Mouse (Mus musculus) limb, embryonic 15.5 days (tissue): ENCODE data around the gene Radil. TPM values are rescaled to one million over a fixed set of nuclear protein-coding genes. Genes with fewer than 3 reads are reported as not detected.

Source experiments
- ATAC-seq: fragments of 200-750 bp; cut with Nextera tagmentation; 2 replicates; pipeline ENCODE4 v1.8.0; 2017; ENCODE audit warnings: low read depth, moderate TSS enrichment; ENCODE audit not compliant: insufficient number of reproducible peaks, low FRiP score, low TSS enrichment
- H3K27ac ChIP-seq: fragments of 300-500 bp; sonication (generic); 2 replicates; pipeline ENCODE4 v1.5.1; 2015; ENCODE audit warnings: moderate library complexity, mild to moderate bottlenecking, inconsistent platforms
- H3K27me3 ChIP-seq: fragments of 300-500 bp; sonication (generic); 2 replicates; pipeline ENCODE4 v1.6.1; 2015; ENCODE audit warnings: inconsistent platforms
- H3K36me3 ChIP-seq: fragments of 300-500 bp; sonication (generic); 2 replicates; pipeline ENCODE4 v1.6.1; 2015; ENCODE audit warnings: inconsistent platforms
- H3K4me1 ChIP-seq: fragments of 300-500 bp; sonication (generic); 2 replicates; pipeline ENCODE4 v1.6.1; 2015; ENCODE audit warnings: inconsistent platforms
- H3K4me2 ChIP-seq: fragments of 300-500 bp; sonication (generic); 2 replicates; pipeline ENCODE4 v1.6.1; 2015; ENCODE audit warnings: mild to moderate bottlenecking, inconsistent platforms
- H3K4me3 ChIP-seq: fragments of 300-500 bp; sonication (generic); 2 replicates; pipeline ENCODE4 v1.5.1; 2015; ENCODE audit warnings: mild to moderate bottlenecking, inconsistent platforms
- H3K9ac ChIP-seq: fragments of 300-500 bp; sonication (generic); 2 replicates; pipeline ENCODE4 v1.6.1; 2015; ENCODE audit warnings: inconsistent platforms
- H3K9me3 ChIP-seq: fragments of 300-500 bp; sonication (generic); 2 replicates; pipeline ENCODE4 v1.6.1; 2016; ENCODE audit warnings: inconsistent platforms
- WGBS: fragments of 180-500 bp; shearing (Covaris S2); methylation state at CpG from one replicate; pipeline ENCODE4 v1.1.7; 2015; 5-methylcytosine and 5-hydroxymethylcytosine counted together
- polyA plus RNA-seq: library from polyadenylated mRNA; unstranded; fragments of >200 nt; fragmentation: Nextera tagmentation; extraction: Ambion mirVana; gene quantifications from 2 replicates; pipeline ENCODE4 v1.2.1, GENCODE M21; 2015

The Radil gene
- 7.6 and 8.3 TPM in 2 replicates for polyA plus RNA-seq

- Histone ChIP-seq H3K4me3 (peak within 1 kb of the TSS; percentile 68), H3K9ac (peak within 1 kb of the TSS; percentile 52), H3K4me2 (peak within 1 kb of the TSS; percentile 100), H3K27me3 (peaks cover 9% of the 10 kb centered on the region; the same call in 1 of the 2 replicates), H3K27ac (peak within 1 kb of the TSS; percentile 74), H3K9me3 (no peaks in the 10 kb centered on the region), H3K36me3 (no peaks in the 10 kb centered on the region), H3K4me1 (peaks cover 20% of the 10 kb centered on the region)
- peak; percentile 92 for ATAC-seq
- WGBS = 3% methylated on average over 78 of the region's 80 CpGs
These were observed at the start of gene Radil for GRCm38 (mm10) chr5:142550706-142551652. Gene Radil, minus strand, starts transcription at chr5:142551098.

GRCm38 (mm10) chr5:142597648-142598390, 46.9 kb upstream of the Radil start:
- H3K27me3 ChIP-seq = no peaks in the 10 kb centered on the region
- no peak for ATAC-seq

GRCm38 (mm10) chr5:142596723-142597122, 45.8 kb upstream of the Radil start:
- Histone ChIP-seq H3K36me3 (no peaks in the 10 kb centered on the region), H3K4me3 (no peak overlapping the region), H3K4me1 (no peaks in the 10 kb centered on the region), H3K27ac (no peak overlapping the region), H3K4me2 (no peak overlapping the region), H3K9me3 (no peaks in the 10 kb centered on the region), H3K27me3 (no peaks in the 10 kb centered on the region), H3K9ac (no peak overlapping the region)
- WGBS = 78% methylated on average over 6 of the region's 6 CpGs
- no peak for ATAC-seq

More at GRCm38 (mm10) chr5:142597648-142598390, 46.9 kb upstream of the Radil start:
- WGBS = 64% methylated on average over 6 of the region's 6 CpGs
- Histone ChIP-seq H3K36me3 (no peaks in the 10 kb centered on the region), H3K4me2 (no peak overlapping the region), H3K4me1 (no peaks in the 10 kb centered on the region), H3K4me3 (no peak overlapping the region), H3K9ac (no peak overlapping the region), H3K9me3 (no peaks in the 10 kb centered on the region), H3K27ac (no peak overlapping the region)

GRCm38 (mm10) chr5:142595698-142596097, 44.8 kb upstream of the Radil start:
- no peak for ATAC-seq
- Histone ChIP-seq H3K27me3 (no peaks in the 10 kb centered on the region), H3K4me2 (no peak overlapping the region), H3K27ac (no peak overlapping the region), H3K4me1 (no peaks in the 10 kb centered on the region), H3K9me3 (no peaks in the 10 kb centered on the region), H3K4me3 (no peak overlapping the region), H3K9ac (no peak overlapping the region), H3K36me3 (no peaks in the 10 kb centered on the region)
- 81% methylated on average over 3 of the region's 3 CpGs for WGBS

GRCm38 (mm10) chr5:142590953-142591616, 40.2 kb upstream of the Radil start:
- H3K27ac ChIP-seq = no peak overlapping the region
- no peaks in the 10 kb centered on the region for H3K27me3 ChIP-seq
- ATAC-seq = no peak
- H3K36me3 ChIP-seq = no peaks in the 10 kb centered on the region
- no peaks in the 10 kb centered on the region for H3K9me3 ChIP-seq
- 78% methylated on average over 6 of the region's 6 CpGs for WGBS
- no peak overlapping the region for H3K4me3 ChIP-seq
- H3K9ac ChIP-seq = no peak overlapping the region
- no peaks in the 10 kb centered on the region for H3K4me1 ChIP-seq
- no peak overlapping the region for H3K4me2 ChIP-seq

GRCm38 (mm10) chr5:142583616-142584126, 32.8 kb upstream of the Radil start:
- peaks cover 5% of the 10 kb centered on the region; the same call in 1 of the 2 replicates for H3K4me1 ChIP-seq
- WGBS = 59% methylated on average over 14 of the region's 14 CpGs
- H3K9me3 ChIP-seq = no peaks in the 10 kb centered on the region
- H3K27me3 ChIP-seq = no peaks in the 10 kb centered on the region
- no peak overlapping the region for H3K9ac ChIP-seq
- H3K4me2 ChIP-seq = no peak overlapping the region
- H3K4me3 ChIP-seq = no peak overlapping the region
- no peak overlapping the region for H3K27ac ChIP-seq
- ATAC-seq = no peak
- no peaks in the 10 kb centered on the region for H3K36me3 ChIP-seq

- Histone ChIP-seq H3K9me3 (no peaks in the 10 kb centered on the region), H3K27me3 (no peaks in the 10 kb centered on the region), H3K27ac (no peak overlapping the region), H3K4me2 (no peak overlapping the region), H3K4me1 (peaks cover 5% of the 10 kb centered on the region; the same call in 1 of the 2 replicates), H3K9ac (no peak overlapping the region), H3K4me3 (no peak overlapping the region), H3K36me3 (no peaks in the 10 kb centered on the region)
- 17% methylated on average over 5 of the region's 5 CpGs for WGBS
- ATAC-seq = no peak
These were observed 30.6 kb upstream of the Radil start for GRCm38 (mm10) chr5:142581517-142581916.

- no peaks in the 10 kb centered on the region for H3K9me3 ChIP-seq
- no peak overlapping the region for H3K27ac ChIP-seq
- 85% methylated on average over 10 of the region's 10 CpGs for WGBS
- no peak overlapping the region for H3K4me3 ChIP-seq
- no peak overlapping the region for H3K9ac ChIP-seq
- no peaks in the 10 kb centered on the region for H3K4me1 ChIP-seq
- no peak overlapping the region for H3K4me2 ChIP-seq
- no peaks in the 10 kb centered on the region for H3K36me3 ChIP-seq
- no peak for ATAC-seq
- H3K27me3 ChIP-seq = no peaks in the 10 kb centered on the region
These were observed 27.3 kb upstream of the Radil start for GRCm38 (mm10) chr5:142578192-142578591.

GRCm38 (mm10) chr5:142576832-142577231, 25.9 kb upstream of the Radil start:
- H3K36me3 ChIP-seq = no peaks in the 10 kb centered on the region
- WGBS = 79% methylated on average over 7 of the region's 7 CpGs
- no peak for ATAC-seq

GRCm38 (mm10) chr5:142574323-142575057, 23.6 kb upstream of the Radil start:
- Histone ChIP-seq H3K4me2 (no peak overlapping the region), H3K4me3 (no peak overlapping the region), H3K4me1 (no peaks in the 10 kb centered on the region), H3K27me3 (no peaks in the 10 kb centered on the region), H3K27ac (no peak overlapping the region), H3K9me3 (no peaks in the 10 kb centered on the region), H3K9ac (no peak overlapping the region), H3K36me3 (no peaks in the 10 kb centered on the region)
- ATAC-seq = no peak
- 81% methylated on average over 8 of the region's 8 CpGs for WGBS

More at GRCm38 (mm10) chr5:142576832-142577231, 25.9 kb upstream of the Radil start:
- no peak overlapping the region for H3K27ac ChIP-seq
- no peaks in the 10 kb centered on the region for H3K9me3 ChIP-seq
- H3K4me1 ChIP-seq = no peaks in the 10 kb centered on the region
- no peak overlapping the region for H3K4me3 ChIP-seq
- no peak overlapping the region for H3K4me2 ChIP-seq
- no peaks in the 10 kb centered on the region for H3K27me3 ChIP-seq
- H3K9ac ChIP-seq = no peak overlapping the region

GRCm38 (mm10) chr5:142564606-142565005, 13.7 kb upstream of the Radil start:
- Histone ChIP-seq H3K27ac (no peak overlapping the region), H3K4me2 (no peak overlapping the region), H3K4me1 (no peaks in the 10 kb centered on the region), H3K27me3 (no peaks in the 10 kb centered on the region), H3K9me3 (peaks cover 3% of the 10 kb centered on the region; the same call in 1 of the 2 replicates), H3K9ac (no peak overlapping the region), H3K36me3 (no peaks in the 10 kb centered on the region), H3K4me3 (no peak overlapping the region)
- WGBS = 97% methylated on average over 1 of the region's 1 CpGs
- no peak for ATAC-seq
